Mouse (Mus musculus): ENCODE data around the gene Chn1.

Gene Chn1

GRCm38 (mm10) chr2:73618486-73619052 lies 156.6 kb downstream of the Chn1 start:
- DNase-seq = peak in 1 of 2 experiments; percentile 2

- DNase-seq = no peak
Measured at GRCm38 (mm10) chr2:73616434-73617057, 158.6 kb downstream of the Chn1 start.

- DNase-seq = no peak
Measured at GRCm38 (mm10) chr2:73615456-73615855, 159.7 kb downstream of the Chn1 start.

GRCm38 (mm10) chr2:73614303-73614702 lies 160.8 kb downstream of the Chn1 start:
- DNase-seq = no peak

GRCm38 (mm10) chr2:73612941-73613340 lies 162.2 kb downstream of the Chn1 start:
- no peak for DNase-seq

- DNase-seq = no peak
Measured at GRCm38 (mm10) chr2:73612367-73612914, 162.7 kb downstream of the Chn1 start.

- no peak for DNase-seq
Measured at GRCm38 (mm10) chr2:73611798-73612197, 163.3 kb downstream of the Chn1 start.

GRCm38 (mm10) chr2:73609724-73610210 lies 165.4 kb downstream of the Chn1 start:
- DNase-seq = no peak

GRCm38 (mm10) chr2:73609067-73609723 lies 166.0 kb downstream of the Chn1 start:
- no peak for DNase-seq

GRCm38 (mm10) chr2:73608391-73608790 lies 166.8 kb downstream of the Chn1 start:
- DNase-seq = no peak

GRCm38 (mm10) chr2:73607609-73608008 lies 167.5 kb downstream of the Chn1 start:
- DNase-seq = no peak

- no peak for DNase-seq
Measured at GRCm38 (mm10) chr2:73607146-73607545, 168.0 kb downstream of the Chn1 start.

GRCm38 (mm10) chr2:73606616-73607015 lies 168.5 kb downstream of the Chn1 start:
- DNase-seq = no peak

GRCm38 (mm10) chr2:73605077-73605476 lies 170.1 kb downstream of the Chn1 start:
- DNase-seq = no peak

GRCm38 (mm10) chr2:73604579-73604978 lies 170.6 kb downstream of the Chn1 start:
- no peak for DNase-seq

GRCm38 (mm10) chr2:73600650-73601049 lies 174.5 kb downstream of the Chn1 start:
- DNase-seq = no peak

- no peak for DNase-seq
Measured at GRCm38 (mm10) chr2:73597772-73598171, 177.4 kb downstream of the Chn1 start.

GRCm38 (mm10) chr2:73596786-73597185 lies 178.4 kb downstream of the Chn1 start:
- peak; percentile 45 to 62 for DNase-seq

- DNase-seq = no peak
Measured at GRCm38 (mm10) chr2:73596326-73596725, 178.8 kb downstream of the Chn1 start.

- DNase-seq = no peak
Measured at GRCm38 (mm10) chr2:73593101-73593439, 182.1 kb downstream of the Chn1 start.

- peak; percentile 80 to 93 for DNase-seq
Measured at GRCm38 (mm10) chr2:73592231-73593100, 182.7 kb downstream of the Chn1 start.

- no peak for DNase-seq
Measured at GRCm38 (mm10) chr2:73591246-73591645, 183.9 kb downstream of the Chn1 start.

- peak in 1 of 2 experiments; percentile 46 for DNase-seq
Measured at GRCm38 (mm10) chr2:73590106-73590505, 185.0 kb downstream of the Chn1 start.
